Mouse (Mus musculus): ENCODE results near the gene Gna13. TPM values are rescaled to one million over a fixed set of nuclear protein-coding genes. Genes with fewer than 3 reads are reported as not detected.

Gene Gna13
- polyA plus RNA-seq (2015; fragmentation: Nextera tagmentation; extraction: Ambion mirVana), result 46.5 and 49.5 TPM in 2 replicates

- Histone ChIP-seq H3K4me3 (ENCODE audit: low read depth, low read length) (peak within 1 kb of the TSS; percentile 90), H3K4me1 (replicated peaks; ENCODE audit: control insufficient read depth, insufficient read depth) (peaks cover 21% of the 10 kb centered on the region), H3K4me2 (replicated peaks; ENCODE audit: low read depth) (peak within 1 kb of the TSS; percentile 81), H3K9me3 (ENCODE audit: control insufficient read depth, low read length) (no peaks in the 10 kb centered on the region), H3K9ac (ENCODE audit: low read length) (peak within 1 kb of the TSS; percentile 96), H3K27me3 (ENCODE audit: control insufficient read depth, insufficient read depth, low read length) (no peaks in the 10 kb centered on the region), H3K36me3 (ENCODE audit: control insufficient read depth, insufficient read depth, low read length) (no peaks in the 10 kb centered on the region), H3K27ac (replicated peaks) (peak within 1 kb of the TSS; percentile 98)
- peak; percentile 87 for ATAC-seq (ENCODE audit: low FRiP score, low TSS enrichment)
- WGBS, result under 1% methylated on average over 47 of the region's 89 CpGs
- peak; percentile 94 for DNase-seq (ENCODE audit: low spot score)
- TF ChIP-seq CTCF (IDR thresholded peaks at IDR 0.05; ENCODE audit: low read depth), result no peak
- TF ChIP-seq EP300 (optimal IDR thresholded peaks at IDR 0.05), result no peak
Observed at GRCm38 (mm10) chr11:109362463-109363190, at the start of gene Gna13. TSS of gene Gna13 (plus strand) at chr11:109362831.

GRCm38 (mm10) chr11:109316921-109317320 lies 45.7 kb upstream of the Gna13 start:
- DNase-seq (ENCODE audit: low spot score) (peak; percentile 27), ATAC-seq (ENCODE audit: low FRiP score, low TSS enrichment) (no peak)
- Histone ChIP-seq H3K4me3 (ENCODE audit: low read depth, low read length) (no peak overlapping the region), H3K4me1 (replicated peaks; ENCODE audit: control insufficient read depth, insufficient read depth) (no peaks in the 10 kb centered on the region), H3K27ac (replicated peaks) (no peak overlapping the region), H3K9me3 (ENCODE audit: control insufficient read depth, low read length) (no peaks in the 10 kb centered on the region), H3K36me3 (ENCODE audit: control insufficient read depth, insufficient read depth, low read length) (no peaks in the 10 kb centered on the region), H3K4me2 (replicated peaks; ENCODE audit: low read depth) (no peak overlapping the region), H3K9ac (ENCODE audit: low read length) (no peak overlapping the region), H3K27me3 (ENCODE audit: control insufficient read depth, insufficient read depth, low read length) (no peaks in the 10 kb centered on the region)
- WGBS, result 39% methylated on average over 4 of the region's 4 CpGs
- TF ChIP-seq EP300 (optimal IDR thresholded peaks at IDR 0.05) (no peak), CTCF (IDR thresholded peaks at IDR 0.05; ENCODE audit: low read depth) (peak; percentile 78)

- H3K27ac ChIP-seq (replicated peaks), result no peak overlapping the region
- H3K9me3 ChIP-seq (ENCODE audit: control insufficient read depth, low read length), result no peaks in the 10 kb centered on the region
- no peak overlapping the region for H3K4me3 ChIP-seq (ENCODE audit: low read depth, low read length)
- ATAC-seq (ENCODE audit: low FRiP score, low TSS enrichment) (no peak), DNase-seq (ENCODE audit: low spot score) (no peak)
- no peak overlapping the region for H3K9ac ChIP-seq (ENCODE audit: low read length)
- no peaks in the 10 kb centered on the region for H3K27me3 ChIP-seq (ENCODE audit: control insufficient read depth, insufficient read depth, low read length)
- no peaks in the 10 kb centered on the region for H3K4me1 ChIP-seq (replicated peaks; ENCODE audit: control insufficient read depth, insufficient read depth)
- WGBS, result 91% methylated on average over 4 of the region's 4 CpGs
- H3K4me2 ChIP-seq (replicated peaks; ENCODE audit: low read depth), result no peak overlapping the region
- no peaks in the 10 kb centered on the region for H3K36me3 ChIP-seq (ENCODE audit: control insufficient read depth, insufficient read depth, low read length)
- TF ChIP-seq EP300 (optimal IDR thresholded peaks at IDR 0.05) (no peak), CTCF (IDR thresholded peaks at IDR 0.05; ENCODE audit: low read depth) (no peak)
Observed at GRCm38 (mm10) chr11:109319471-109319870, 43.2 kb upstream of the Gna13 start.

- TF ChIP-seq CTCF (IDR thresholded peaks at IDR 0.05; ENCODE audit: low read depth), result no peak
- TF ChIP-seq EP300 (optimal IDR thresholded peaks at IDR 0.05), result no peak
- ATAC-seq (ENCODE audit: low FRiP score, low TSS enrichment), result 0 out of 2 replicates have a peak, but pooled peaks have one; percentile 21
- 75% methylated on average over 5 of the region's 5 CpGs for WGBS
Observed at GRCm38 (mm10) chr11:109319946-109320345, 42.7 kb upstream of the Gna13 start.

GRCm38 (mm10) chr11:109320361-109320933 lies 42.2 kb upstream of the Gna13 start:
- WGBS, result 46% methylated on average over 8 of the region's 8 CpGs
- Histone ChIP-seq H3K4me1 (replicated peaks; ENCODE audit: control insufficient read depth, insufficient read depth) (no peaks in the 10 kb centered on the region), H3K27ac (replicated peaks) (no peak overlapping the region)

More at GRCm38 (mm10) chr11:109319946-109320345, 42.7 kb upstream of the Gna13 start:
- H3K4me3 ChIP-seq (ENCODE audit: low read depth, low read length), result no peak overlapping the region
- H3K4me2 ChIP-seq (replicated peaks; ENCODE audit: low read depth), result no peak overlapping the region
- no peaks in the 10 kb centered on the region for H3K9me3 ChIP-seq (ENCODE audit: control insufficient read depth, low read length)
- no peaks in the 10 kb centered on the region for H3K27me3 ChIP-seq (ENCODE audit: control insufficient read depth, insufficient read depth, low read length)
- H3K36me3 ChIP-seq (ENCODE audit: control insufficient read depth, insufficient read depth, low read length), result no peaks in the 10 kb centered on the region
- H3K4me1 ChIP-seq (replicated peaks; ENCODE audit: control insufficient read depth, insufficient read depth), result no peaks in the 10 kb centered on the region
- no peak overlapping the region for H3K9ac ChIP-seq (ENCODE audit: low read length)
- no peak for DNase-seq (ENCODE audit: low spot score)
- no peak overlapping the region for H3K27ac ChIP-seq (replicated peaks)

GRCm38 (mm10) chr11:109326270-109326669 lies 36.4 kb upstream of the Gna13 start:
- ATAC-seq (ENCODE audit: low FRiP score, low TSS enrichment) (no peak), DNase-seq (ENCODE audit: low spot score) (no peak)
- no peak overlapping the region for H3K9ac ChIP-seq (ENCODE audit: low read length)
- no peak overlapping the region for H3K27ac ChIP-seq (replicated peaks)
- H3K27me3 ChIP-seq (ENCODE audit: control insufficient read depth, insufficient read depth, low read length), result no peaks in the 10 kb centered on the region
- no peaks in the 10 kb centered on the region for H3K36me3 ChIP-seq (ENCODE audit: control insufficient read depth, insufficient read depth, low read length)
- H3K4me2 ChIP-seq (replicated peaks; ENCODE audit: low read depth), result no peak overlapping the region
- H3K4me1 ChIP-seq (replicated peaks; ENCODE audit: control insufficient read depth, insufficient read depth), result no peaks in the 10 kb centered on the region
- no peak overlapping the region for H3K4me3 ChIP-seq (ENCODE audit: low read depth, low read length)
- no peaks in the 10 kb centered on the region for H3K9me3 ChIP-seq (ENCODE audit: control insufficient read depth, low read length)
- WGBS, result 49% methylated on average over 13 of the region's 13 CpGs
- no peak for TF ChIP-seq EP300 (optimal IDR thresholded peaks at IDR 0.05)
- no peak for TF ChIP-seq CTCF (IDR thresholded peaks at IDR 0.05; ENCODE audit: low read depth)

More at GRCm38 (mm10) chr11:109320361-109320933, 42.2 kb upstream of the Gna13 start:
- no peak overlapping the region for H3K9ac ChIP-seq (ENCODE audit: low read length)
- no peaks in the 10 kb centered on the region for H3K9me3 ChIP-seq (ENCODE audit: control insufficient read depth, low read length)
- H3K4me2 ChIP-seq (replicated peaks; ENCODE audit: low read depth), result no peak overlapping the region
- H3K4me3 ChIP-seq (ENCODE audit: low read depth, low read length), result no peak overlapping the region
- no peaks in the 10 kb centered on the region for H3K27me3 ChIP-seq (ENCODE audit: control insufficient read depth, insufficient read depth, low read length)
- DNase-seq (ENCODE audit: low spot score), result no peak
- no peak for ATAC-seq (ENCODE audit: low FRiP score, low TSS enrichment)
- TF ChIP-seq CTCF (IDR thresholded peaks at IDR 0.05; ENCODE audit: low read depth), result no peak
- no peaks in the 10 kb centered on the region for H3K36me3 ChIP-seq (ENCODE audit: control insufficient read depth, insufficient read depth, low read length)
